Mouse (Mus musculus) stomach, embryonic 14.5 days (tissue): ENCODE measurements around the gene Rcsd1. TPM values are rescaled to one million over a fixed set of nuclear protein-coding genes. Genes with fewer than 3 reads are reported as not detected.

Source experiments
- ATAC-seq: fragments of 200-750 bp; cut with Nextera tagmentation; 2 replicates; pipeline ENCODE4 v1.8.0; 2017; ENCODE audit warnings: low read depth, moderate TSS enrichment; ENCODE audit not compliant: insufficient number of reproducible peaks, insufficient read depth, low FRiP score
- H3K27ac ChIP-seq: fragments of 300-500 bp; sonication (generic); 2 replicates; pipeline ENCODE4 v1.5.1; 2014; ENCODE audit warnings: mild to moderate bottlenecking, low read length, moderate library complexity, mixed read lengths
- H3K27me3 ChIP-seq: fragments of 300-500 bp; sonication (generic); 2 replicates; pipeline ENCODE4 v1.6.1; 2014; ENCODE audit warnings: low read length, control low read depth, mixed read lengths; ENCODE audit not compliant: control insufficient read depth, insufficient read depth
- H3K36me3 ChIP-seq: fragments of 300-500 bp; sonication (generic); 2 replicates; pipeline ENCODE4 v1.6.1; 2014; ENCODE audit warnings: mild to moderate bottlenecking, control low read depth, low read length, moderate library complexity, mixed read lengths; ENCODE audit not compliant: control insufficient read depth, insufficient read depth
- H3K4me1 ChIP-seq: fragments of 300-500 bp; sonication (generic); 2 replicates; pipeline ENCODE4 v1.6.1; 2014; ENCODE audit warnings: low read length, control low read depth, mixed read lengths; ENCODE audit not compliant: control insufficient read depth, insufficient read depth
- H3K4me2 ChIP-seq: fragments of 300-500 bp; sonication (generic); replicated peaks from 2 replicates; pipeline ENCODE4 v1.6.1; 2014; ENCODE audit warnings: low read depth, low read length, control low read depth
- H3K4me3 ChIP-seq: fragments of 300-500 bp; sonication (generic); 2 replicates; pipeline ENCODE4 v1.5.1; 2014; ENCODE audit warnings: low read depth, low read length, control low read depth
- H3K9ac ChIP-seq: fragments of 300-500 bp; sonication (generic); replicated peaks from 2 replicates; pipeline ENCODE4 v1.6.1; 2014; ENCODE audit warnings: low read depth, mild to moderate bottlenecking, control low read depth, low read length, moderate library complexity, mixed read lengths
- H3K9me3 ChIP-seq: fragments of 300-500 bp; sonication (generic); 2 replicates; pipeline ENCODE4 v1.6.1; 2016; ENCODE audit warnings: low read depth, low read length, control low read depth; ENCODE audit not compliant: control insufficient read depth
- WGBS: fragments of 180-500 bp; shearing (Covaris S2); extraction: QIAGEN DNeasy Blood & Tissue Kit; methylation state at CpG from one replicate; pipeline ENCODE4 v1.1.7; 2014; 5-methylcytosine and 5-hydroxymethylcytosine counted together
- polyA plus RNA-seq: library from polyadenylated mRNA; unstranded; fragments of >200 nt; fragmentation: Nextera tagmentation; extraction: Ambion mirVana; gene quantifications from 2 replicates; pipeline ENCODE4 v1.2.1, GENCODE M21; 2014

Rcsd1 gene
- polyA plus RNA-seq, 1 experiment from 2014 or later = 44.0 TPM

DNA sequence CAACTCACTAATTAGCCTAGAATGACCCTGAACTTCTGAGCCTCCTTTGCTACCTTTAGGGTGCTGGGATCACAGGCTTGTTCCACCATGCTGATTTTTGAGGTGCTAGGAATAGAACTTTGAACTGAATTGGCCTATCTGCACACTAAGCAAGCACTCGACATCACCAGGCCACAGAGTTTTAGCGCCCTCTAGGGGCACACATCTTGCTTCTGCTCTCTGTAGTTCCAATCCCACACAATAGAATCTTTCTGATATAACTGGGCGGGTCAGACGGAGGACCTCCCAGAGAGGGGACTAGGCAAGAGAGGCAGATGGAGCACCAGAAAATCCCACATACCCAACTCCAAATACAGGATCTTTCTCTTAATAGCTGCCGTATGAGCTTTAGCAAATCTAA is 51.0 kb downstream of the Rcsd1 start:
- Histone ChIP-seq H3K9me3 (no peaks in the 10 kb centered on the region), H3K4me3 (no peak overlapping the region), H3K9ac (no peak overlapping the region), H3K27ac (no peak overlapping the region), H3K27me3 (no peaks in the 10 kb centered on the region), H3K4me1 (no peaks in the 10 kb centered on the region), H3K4me2 (no peak overlapping the region), H3K36me3 (peaks cover 20% of the 10 kb centered on the region; the same call in 1 of the 2 replicates)
- 39% methylated on average over 5 of the region's 5 CpGs for WGBS
- no peak for ATAC-seq

DNA sequence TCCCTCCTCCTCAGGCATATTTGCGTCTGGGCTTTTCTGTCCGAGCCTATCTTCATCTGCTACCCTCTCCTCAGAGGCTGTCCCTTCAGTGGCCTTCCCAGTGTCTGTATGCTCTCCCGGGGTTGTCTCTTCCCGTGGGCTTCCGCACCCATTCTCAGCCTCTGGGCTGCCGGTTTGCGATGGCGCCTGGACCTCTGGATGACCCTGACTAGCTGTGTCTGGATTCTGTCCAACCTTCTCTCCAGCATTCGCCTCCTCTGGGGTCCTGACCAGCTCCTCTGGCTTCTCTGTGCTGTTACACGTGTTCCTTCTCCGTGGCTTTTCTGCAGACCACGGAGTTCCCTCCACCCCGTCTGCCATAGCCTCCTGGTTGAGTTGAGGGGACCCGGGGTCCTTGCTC is 54.1 kb downstream of the Rcsd1 start:
- Histone ChIP-seq H3K9ac (no peak overlapping the region), H3K4me3 (no peak overlapping the region), H3K4me1 (no peaks in the 10 kb centered on the region), H3K27ac (no peak overlapping the region), H3K36me3 (peaks cover 17% of the 10 kb centered on the region; the same call in 1 of the 2 replicates), H3K9me3 (no peaks in the 10 kb centered on the region), H3K4me2 (no peak overlapping the region), H3K27me3 (no peaks in the 10 kb centered on the region)
- no peak for ATAC-seq
- WGBS = 67% methylated on average over 14 of the region's 14 CpGs

DNA sequence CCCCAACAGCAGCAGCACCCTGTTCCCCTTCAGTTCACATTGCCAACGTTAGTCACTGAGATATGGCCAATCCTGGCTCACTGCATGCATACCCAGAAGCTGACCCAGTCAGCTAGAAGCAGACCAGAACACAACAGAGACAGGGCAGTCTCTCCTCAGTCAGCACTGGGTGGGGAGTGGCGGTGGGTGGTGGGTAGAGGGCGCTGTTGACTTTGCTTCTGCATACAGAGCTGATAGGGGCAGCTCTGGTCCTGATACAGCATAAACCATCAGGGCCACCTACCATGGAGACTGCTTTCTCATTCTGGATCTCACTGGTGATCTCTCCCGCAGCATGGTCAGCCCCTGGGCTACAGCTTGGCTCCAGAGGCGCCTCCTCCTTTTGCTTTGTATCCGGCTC is 54.5 kb downstream of the Rcsd1 start:
- ATAC-seq = no peak
- H3K9me3 ChIP-seq = no peaks in the 10 kb centered on the region

GRCm38 (mm10) chr1:165653126-165653885 is 56.3 kb downstream of the Rcsd1 start:
- H3K9me3 ChIP-seq = no peaks in the 10 kb centered on the region
- ATAC-seq = no peak
- H3K27ac ChIP-seq = no peak overlapping the region; the same call in 1 of the 2 replicates
- no peak overlapping the region for H3K9ac ChIP-seq
- H3K4me1 ChIP-seq = no peaks in the 10 kb centered on the region
- H3K4me3 ChIP-seq = no peak overlapping the region
- H3K36me3 ChIP-seq = peaks cover 16% of the 10 kb centered on the region; the same call in 1 of the 2 replicates
- no peaks in the 10 kb centered on the region for H3K27me3 ChIP-seq
- H3K4me2 ChIP-seq = no peak overlapping the region
- WGBS = 79% methylated on average over 14 of the region's 14 CpGs

More for the DNA sequence above, 54.5 kb downstream of the Rcsd1 start:
- Histone ChIP-seq H3K4me2 (no peak overlapping the region), H3K4me1 (no peaks in the 10 kb centered on the region), H3K9ac (no peak overlapping the region), H3K4me3 (no peak overlapping the region), H3K27ac (no peak overlapping the region), H3K27me3 (no peaks in the 10 kb centered on the region), H3K36me3 (peaks cover 17% of the 10 kb centered on the region; the same call in 1 of the 2 replicates)
- 73% methylated on average over 6 of the region's 6 CpGs for WGBS

GRCm38 (mm10) chr1:165652507-165652906 is 57.0 kb downstream of the Rcsd1 start:
- Histone ChIP-seq H3K9me3 (no peaks in the 10 kb centered on the region), H3K36me3 (peaks cover 15% of the 10 kb centered on the region; the same call in 1 of the 2 replicates), H3K4me1 (no peaks in the 10 kb centered on the region), H3K27me3 (no peaks in the 10 kb centered on the region), H3K4me2 (no peak overlapping the region), H3K4me3 (no peak overlapping the region), H3K27ac (no peak overlapping the region), H3K9ac (no peak overlapping the region)
- WGBS = 73% methylated on average over 2 of the region's 2 CpGs
- no peak for ATAC-seq

GRCm38 (mm10) chr1:165651158-165651557 is 58.4 kb downstream of the Rcsd1 start:
- no peaks in the 10 kb centered on the region for H3K9me3 ChIP-seq
- no peak overlapping the region for H3K27ac ChIP-seq
- no peak overlapping the region for H3K4me3 ChIP-seq
- no peak overlapping the region for H3K4me2 ChIP-seq
- no peaks in the 10 kb centered on the region for H3K4me1 ChIP-seq
- no peak overlapping the region for H3K9ac ChIP-seq
- H3K36me3 ChIP-seq = peaks cover 11% of the 10 kb centered on the region; the same call in 1 of the 2 replicates
- no peaks in the 10 kb centered on the region for H3K27me3 ChIP-seq
- WGBS = 58% methylated on average over 5 of the region's 5 CpGs
- no peak for ATAC-seq

GRCm38 (mm10) chr1:165645102-165645501 is 64.5 kb downstream of the Rcsd1 start:
- H3K4me2 ChIP-seq = no peak overlapping the region
- WGBS = 71% methylated on average over 4 of the region's 4 CpGs
- no peak overlapping the region for H3K9ac ChIP-seq
- H3K27ac ChIP-seq = no peak overlapping the region
- no peak for ATAC-seq
- no peak overlapping the region for H3K4me3 ChIP-seq
- H3K27me3 ChIP-seq = no peaks in the 10 kb centered on the region
- peaks cover 4% of the 10 kb centered on the region; the same call in 1 of the 2 replicates for H3K4me1 ChIP-seq
- peaks cover 5% of the 10 kb centered on the region; the same call in 1 of the 2 replicates for H3K36me3 ChIP-seq
- no peaks in the 10 kb centered on the region for H3K9me3 ChIP-seq

DNA sequence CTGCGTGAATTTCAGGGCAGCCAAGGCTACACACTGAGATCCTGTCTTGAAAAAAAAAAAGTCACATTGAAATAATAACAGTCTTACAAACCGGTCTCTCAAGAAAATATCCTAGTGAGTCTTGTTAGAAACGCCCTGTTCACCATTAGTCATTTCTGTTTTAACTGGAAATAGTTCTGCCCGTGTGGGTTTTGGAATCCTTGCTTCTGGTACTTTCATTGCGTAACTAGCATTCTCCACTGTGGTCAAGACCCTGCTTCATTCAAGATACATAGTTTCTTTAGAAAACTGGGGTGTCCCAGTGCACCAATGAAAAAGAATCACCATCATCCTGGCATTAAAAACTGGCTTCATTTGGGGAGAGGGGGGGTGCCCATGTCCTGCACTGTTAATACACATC is 65.8 kb downstream of the Rcsd1 start:
- Histone ChIP-seq H3K27ac (no peak overlapping the region), H3K4me3 (no peak overlapping the region), H3K9ac (no peak overlapping the region), H3K4me1 (peaks cover 11% of the 10 kb centered on the region; the same call in 1 of the 2 replicates), H3K36me3 (peaks cover 2% of the 10 kb centered on the region; the same call in 1 of the 2 replicates), H3K9me3 (no peaks in the 10 kb centered on the region), H3K27me3 (no peaks in the 10 kb centered on the region), H3K4me2 (peak overlapping the region; percentile 62; the same call in 1 of the 2 replicates)
- no peak for ATAC-seq
- 54% methylated on average over 5 of the region's 5 CpGs for WGBS
